Comparison of ENCODE assay signal across 8 mouse cellular contexts in genomic region chr10:40141864-40142523, GRCm38 (mm10). TPM values are rescaled to one million over a fixed set of nuclear protein-coding genes. Genes with fewer than 3 reads are reported as not detected.
A peak's percentile ranks its signal among the peaks of the same experiment; 100 is the strongest.
DNase-seq lines count a peak whose midpoint lies in the region; ATAC-seq lines count a peak whose summit lies in the region.

Gene Slc16a10, minus strand, starts transcription at chr10:40142258.

- H3K9ac ChIP-seq in heart, embryonic 12.5 days, result peak within 1 kb of the TSS; percentile 88
- peak within 1 kb of the TSS; percentile 80 for H3K9ac ChIP-seq in kidney, embryonic 16.5 days (replicated peaks; ENCODE audit: low read length)

- peak within 1 kb of the TSS; percentile 69 for H3K4me3 ChIP-seq in brown adipose tissue, adult 24 weeks (ENCODE audit: insufficient read depth, low read depth, low read length)
- H3K4me3 ChIP-seq in heart, embryonic 12.5 days, result peak within 1 kb of the TSS; percentile 88
- peak within 1 kb of the TSS; percentile 75 for H3K4me3 ChIP-seq in kidney, embryonic 16.5 days (ENCODE audit: low read length)

- H3K9me3 ChIP-seq in heart, embryonic 12.5 days (replicated peaks), result no peaks in the 10 kb centered on the region
- no peaks in the 10 kb centered on the region for H3K9me3 ChIP-seq in kidney, embryonic 16.5 days (ENCODE audit: low read length)

- no peaks in the 10 kb centered on the region for H3K36me3 ChIP-seq in heart, embryonic 12.5 days
- no peaks in the 10 kb centered on the region for H3K36me3 ChIP-seq in kidney, embryonic 16.5 days (ENCODE audit: insufficient read depth, low read length)

- peak; percentile 92 for ATAC-seq in erythroid progenitor cell, adult 5-6 weeks (replicated peaks; ENCODE audit: low FRiP score, poor library complexity, severe bottlenecking)
- peak; percentile 99 for ATAC-seq in heart, embryonic 12.5 days (ENCODE audit: insufficient number of reproducible peaks, low FRiP score)
- ATAC-seq in kidney, embryonic 16.5 days (ENCODE audit: low FRiP score, low TSS enrichment), result peak; percentile 98

- no peaks in the 10 kb centered on the region for H3K27me3 ChIP-seq in heart, embryonic 12.5 days (replicated peaks)
- no peaks in the 10 kb centered on the region for H3K27me3 ChIP-seq in kidney, embryonic 16.5 days (ENCODE audit: insufficient read depth, low read length)

- under 1% methylated on average over 75 of the region's 76 CpGs for WGBS in heart, embryonic 12.5 days
- WGBS in kidney, embryonic 16.5 days, result under 1% methylated on average over 64 of the region's 76 CpGs

- peak within 1 kb of the TSS; percentile 42 for H3K27ac ChIP-seq in brown adipose tissue, adult 24 weeks (replicated peaks; ENCODE audit: low read depth, low read length)
- H3K27ac ChIP-seq in heart, embryonic 12.5 days (ENCODE audit: poor library complexity, severe bottlenecking), result peak within 1 kb of the TSS; percentile 74
- no peak within 1 kb of the TSS for H3K27ac ChIP-seq in kidney, embryonic 16.5 days (ENCODE audit: low read length)

- peak within 1 kb of the TSS; percentile 88 for H3K4me2 ChIP-seq in heart, embryonic 12.5 days
- H3K4me2 ChIP-seq in kidney, embryonic 16.5 days (replicated peaks; ENCODE audit: low read depth, low read length), result peak within 1 kb of the TSS; percentile 98

- peaks cover 4% of the 10 kb centered on the region for H3K4me1 ChIP-seq in brown adipose tissue, adult 24 weeks (ENCODE audit: control insufficient read depth, insufficient read depth, insufficient read length, low read length)
- H3K4me1 ChIP-seq in heart, embryonic 12.5 days (replicated peaks), result peaks cover 28% of the 10 kb centered on the region
- H3K4me1 ChIP-seq in kidney, embryonic 16.5 days (ENCODE audit: insufficient read depth, low read length), result 0 out of 2 replicates have a peak, but pooled peaks cover 7% of the 10 kb centered on the region

- peak; percentile 97 for DNase-seq in CD4-positive, CD25-positive, alpha-beta regulatory T cell, adult 2 months (ENCODE audit: low read depth, low spot score)
- DNase-seq in liver, result peak; percentile 100
- peak; percentile 90 for DNase-seq in monocyte, adult 2 months (ENCODE audit: low read depth in 1 of 2, low spot score in 2 of 2)
- peak; percentile 98 for DNase-seq in spleen, postnatal 14 days (ENCODE audit: low spot score in 2 of 2)

RNA-seq across cellular contexts. Expression of gene Slc16a10, which starts in this region (rescaled TPM):
- polyA plus RNA-seq in brown adipose tissue, adult 24 weeks (2012; ENCODE audit: insufficient read depth, insufficient read length, missing spikeins), result 15.4 and 16.1 TPM in 2 replicates
- 431 and 444 TPM in 2 replicates for total RNA-seq in erythroid progenitor cell, adult 5-6 weeks (2015; ENCODE audit: low replicate concordance)
- 329 and 368 TPM in 2 replicates for total RNA-seq in erythroid progenitor cell, adult 5-6 weeks (2017; ENCODE audit: low replicate concordance)
- 22.1 and 22.5 TPM in 2 replicates for polyA plus RNA-seq in heart, embryonic 12.5 days (2016; fragmentation: Nextera tagmentation; extraction: Ambion mirVana)
- polyA plus RNA-seq in kidney, embryonic 16.5 days (2015; fragmentation: Nextera tagmentation; extraction: Ambion mirVana), result 9.6 and 10.3 TPM in 2 replicates
